Mouse (Mus musculus): ENCODE measurements around the gene Vgll4. TPM values are rescaled to one million over a fixed set of nuclear protein-coding genes. Genes with fewer than 3 reads are reported as not detected.

The Vgll4 gene
- total and polyA plus RNA-seq, 2 experiments, result 24.3 to 44.5 TPM

DNA sequence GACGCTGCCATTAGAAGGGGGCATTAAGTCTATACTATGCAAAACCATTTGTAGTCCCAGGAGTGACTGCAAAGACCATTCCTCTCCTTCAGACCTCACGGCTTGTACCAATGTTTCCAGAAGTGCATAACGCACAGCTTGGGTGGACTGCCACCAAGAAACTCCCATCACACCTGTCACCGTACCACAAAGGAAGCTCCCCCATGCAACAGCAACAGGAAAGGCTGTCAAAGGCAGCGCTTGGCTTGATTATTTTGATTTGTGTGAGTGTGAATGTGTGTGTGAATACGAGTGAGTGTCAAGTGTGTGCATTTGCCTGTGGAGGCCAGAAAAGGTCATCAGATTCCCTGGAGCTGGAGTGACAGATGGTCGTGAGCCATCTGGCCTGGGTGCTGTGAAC lies 74.6 kb downstream of the Vgll4 start:
- 94% methylated on average over 7 of the region's 7 CpGs for WGBS
- peaks cover 42% of the 10 kb centered on the region for H3K79me2 ChIP-seq (ENCODE audit: control insufficient read depth, insufficient read depth, low read length)
- H3K27ac ChIP-seq (replicated peaks; ENCODE audit: insufficient read depth, low read depth, low read length), result peak overlapping the region; percentile 34; the same call in 1 of the 2 replicates
- no peaks in the 10 kb centered on the region for H3K27me3 ChIP-seq (ENCODE audit: control insufficient read depth, insufficient read depth, low read length)
- no peaks in the 10 kb centered on the region for H3K36me3 ChIP-seq (ENCODE audit: control insufficient read depth, insufficient read depth, low read length)
- no peak for TF ChIP-seq POLR2A (IDR thresholded peaks at IDR 0.05; ENCODE audit: extremely low read depth, insufficient read depth, low read length)
- TF ChIP-seq CTCF (IDR thresholded peaks at IDR 0.05; ENCODE audit: low read depth, low read length), result no peak
- H3K4me3 ChIP-seq (ENCODE audit: insufficient read depth, low read depth, low read length), result no peak overlapping the region
- DNase-seq (ENCODE audit: extremely low read depth, low read depth, low spot score), result no peak
- peaks cover 48% of the 10 kb centered on the region for H3K4me1 ChIP-seq (ENCODE audit: control insufficient read depth, insufficient read depth, low read length)
- H3K9ac ChIP-seq (ENCODE audit: low read depth, low read length), result no peak overlapping the region

DNA sequence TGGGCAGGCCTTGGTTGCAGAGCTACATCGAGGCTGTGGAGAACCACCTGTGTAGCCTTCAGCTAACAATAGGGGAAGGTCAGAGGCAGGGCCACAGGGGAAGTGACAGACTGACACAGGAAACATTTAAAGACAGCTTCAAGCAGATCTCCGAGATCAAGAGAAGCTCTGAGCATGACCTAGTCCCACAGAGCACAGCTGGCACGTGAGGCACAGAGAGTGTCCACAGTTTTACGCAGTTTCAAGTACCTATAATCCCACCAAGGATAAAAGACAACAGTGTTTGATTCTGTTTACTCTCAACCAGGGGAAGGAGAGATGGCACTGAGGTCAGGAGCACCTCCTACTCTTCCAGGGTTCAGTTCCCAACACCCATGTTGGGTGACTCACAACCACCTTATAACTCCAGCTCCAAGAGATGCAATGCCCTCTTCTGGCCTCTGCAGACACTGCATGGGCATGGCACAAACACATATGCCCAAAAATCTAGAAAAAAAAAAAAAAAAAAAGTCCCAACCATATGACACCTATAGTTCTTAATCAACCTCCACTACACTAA lies 75.2 kb downstream of the Vgll4 start:
- no peak for TF ChIP-seq POLR2A (IDR thresholded peaks at IDR 0.05; ENCODE audit: extremely low read depth, insufficient read depth, low read length)
- peak; percentile 37; the same call in 1 of the 2 replicates for TF ChIP-seq CTCF (IDR thresholded peaks at IDR 0.05; ENCODE audit: low read depth, low read length)
- Histone ChIP-seq H3K36me3 (ENCODE audit: control insufficient read depth, insufficient read depth, low read length) (no peaks in the 10 kb centered on the region), H3K27me3 (ENCODE audit: control insufficient read depth, insufficient read depth, low read length) (no peaks in the 10 kb centered on the region), H3K27ac (replicated peaks; ENCODE audit: insufficient read depth, low read depth, low read length) (peak overlapping the region; percentile 97), H3K79me2 (ENCODE audit: control insufficient read depth, insufficient read depth, low read length) (peaks cover 37% of the 10 kb centered on the region), H3K4me3 (ENCODE audit: insufficient read depth, low read depth, low read length) (no peak overlapping the region), H3K9ac (ENCODE audit: low read depth, low read length) (peak overlapping the region; percentile 60), H3K4me1 (ENCODE audit: control insufficient read depth, insufficient read depth, low read length) (peaks cover 45% of the 10 kb centered on the region)
- peak; percentile 59 for DNase-seq (ENCODE audit: extremely low read depth, low read depth, low spot score)
- WGBS, result 36% methylated on average over 4 of the region's 4 CpGs

DNA sequence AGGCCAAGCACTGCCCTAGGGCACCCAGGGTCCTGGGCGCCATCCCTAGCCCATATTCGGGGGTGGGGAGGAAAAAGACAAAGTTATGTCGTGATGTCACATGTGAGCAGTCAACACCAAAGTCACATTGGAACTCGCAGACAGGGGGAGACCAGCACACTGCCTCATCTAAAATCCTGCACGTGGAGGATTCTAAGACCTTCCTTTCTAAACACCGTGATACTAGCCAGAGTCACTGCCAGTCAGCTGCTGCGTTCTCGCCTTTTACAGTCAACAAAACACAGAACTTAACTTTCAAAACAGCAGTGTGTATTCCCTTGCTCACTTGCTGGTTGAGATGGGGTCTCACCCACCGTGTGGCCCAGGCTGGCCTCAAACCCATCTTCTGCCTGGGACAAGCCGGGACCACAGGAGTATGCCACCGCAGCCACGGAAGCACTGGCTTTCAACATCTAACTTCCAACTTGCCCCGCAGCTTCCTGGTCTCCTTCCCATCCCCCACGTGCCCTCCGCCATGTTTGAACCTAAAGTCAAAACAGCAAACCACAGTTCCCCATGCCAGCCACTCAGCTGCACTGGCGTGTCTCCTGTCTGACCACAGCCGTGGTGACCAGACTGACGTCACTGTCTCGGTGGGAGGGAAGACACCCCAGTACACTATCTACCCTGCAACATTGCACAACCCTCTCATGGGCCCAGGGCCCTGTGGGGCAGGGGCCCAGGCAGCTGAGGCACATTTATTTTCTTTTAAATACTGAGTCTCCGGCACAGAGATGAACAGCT lies 76.2 kb downstream of the Vgll4 start:
- Histone ChIP-seq H3K4me1 (ENCODE audit: control insufficient read depth, insufficient read depth, low read length) (peaks cover 52% of the 10 kb centered on the region), H3K27ac (replicated peaks; ENCODE audit: insufficient read depth, low read depth, low read length) (peak overlapping the region; percentile 97), H3K36me3 (ENCODE audit: control insufficient read depth, insufficient read depth, low read length) (no peaks in the 10 kb centered on the region), H3K79me2 (ENCODE audit: control insufficient read depth, insufficient read depth, low read length) (peaks cover 35% of the 10 kb centered on the region; the same call in 1 of the 2 replicates), H3K4me3 (ENCODE audit: insufficient read depth, low read depth, low read length) (peak overlapping the region; percentile 49), H3K9ac (ENCODE audit: low read depth, low read length) (peak overlapping the region; percentile 73), H3K27me3 (ENCODE audit: control insufficient read depth, insufficient read depth, low read length) (no peaks in the 10 kb centered on the region)
- TF ChIP-seq CTCF (IDR thresholded peaks at IDR 0.05; ENCODE audit: low read depth, low read length) (peak; percentile 18; the same call in 1 of the 2 replicates), POLR2A (IDR thresholded peaks at IDR 0.05; ENCODE audit: extremely low read depth, insufficient read depth, low read length) (peak; percentile 54; the same call in 1 of the 2 replicates)
- peak; percentile 97 for DNase-seq (ENCODE audit: extremely low read depth, low read depth, low spot score)
- WGBS, result 18% methylated on average over 20 of the region's 20 CpGs

DNA sequence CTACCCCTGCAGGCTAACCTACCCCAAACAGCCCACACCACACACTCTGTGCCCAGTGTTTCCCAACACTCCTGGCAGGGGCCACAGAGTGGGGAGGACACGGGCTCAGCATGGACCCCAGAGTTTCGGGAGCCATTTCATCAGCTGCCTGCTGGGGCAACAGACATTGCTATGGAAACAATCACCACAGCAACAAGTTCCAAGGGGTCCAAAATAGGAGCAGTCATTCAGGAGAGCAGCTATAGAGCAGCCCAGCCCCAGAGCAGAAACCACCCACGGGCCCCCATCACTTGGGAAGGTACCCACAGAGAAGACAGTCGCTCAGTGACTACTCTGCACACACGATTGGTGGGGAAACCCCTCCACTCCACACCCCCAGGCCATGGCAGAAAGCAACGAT lies 77.4 kb downstream of the Vgll4 start:
- peaks cover 40% of the 10 kb centered on the region for H3K79me2 ChIP-seq (ENCODE audit: control insufficient read depth, insufficient read depth, low read length)
- DNase-seq (ENCODE audit: extremely low read depth, low read depth, low spot score), result no peak
- H3K4me3 ChIP-seq (ENCODE audit: insufficient read depth, low read depth, low read length), result no peak overlapping the region
- no peak for TF ChIP-seq POLR2A (IDR thresholded peaks at IDR 0.05; ENCODE audit: extremely low read depth, insufficient read depth, low read length)
- no peak for TF ChIP-seq CTCF (IDR thresholded peaks at IDR 0.05; ENCODE audit: low read depth, low read length)
- no peaks in the 10 kb centered on the region; the same call in 1 of the 2 replicates for H3K36me3 ChIP-seq (ENCODE audit: control insufficient read depth, insufficient read depth, low read length)
- 40% methylated on average over 6 of the region's 6 CpGs for WGBS
- peak overlapping the region; percentile 97 for H3K27ac ChIP-seq (replicated peaks; ENCODE audit: insufficient read depth, low read depth, low read length)
- H3K27me3 ChIP-seq (ENCODE audit: control insufficient read depth, insufficient read depth, low read length), result no peaks in the 10 kb centered on the region
- H3K9ac ChIP-seq (ENCODE audit: low read depth, low read length), result peak overlapping the region; percentile 40
- H3K4me1 ChIP-seq (ENCODE audit: control insufficient read depth, insufficient read depth, low read length), result peaks cover 59% of the 10 kb centered on the region

DNA sequence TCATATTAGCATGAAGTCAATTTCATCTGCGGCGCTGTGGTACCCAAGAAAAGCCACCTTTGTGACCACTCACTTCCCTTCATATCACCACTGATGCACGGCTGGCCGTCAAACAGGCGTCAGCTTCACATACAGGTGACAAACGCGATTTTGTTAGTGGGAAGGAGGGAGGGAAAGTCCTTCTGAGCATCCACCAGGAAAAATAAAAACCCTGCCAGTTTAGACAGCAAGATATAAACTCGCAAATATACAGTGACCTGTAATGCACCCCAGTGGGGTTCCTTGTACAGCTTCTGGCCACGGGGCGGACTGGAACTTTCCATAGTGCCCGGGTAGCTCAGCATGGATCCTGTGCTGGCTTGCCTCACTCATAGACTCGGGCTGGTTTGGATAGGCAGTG lies 78.0 kb downstream of the Vgll4 start:
- Histone ChIP-seq H3K4me1 (ENCODE audit: control insufficient read depth, insufficient read depth, low read length) (peaks cover 63% of the 10 kb centered on the region), H3K4me3 (ENCODE audit: insufficient read depth, low read depth, low read length) (no peak overlapping the region), H3K36me3 (ENCODE audit: control insufficient read depth, insufficient read depth, low read length) (no peaks in the 10 kb centered on the region; the same call in 1 of the 2 replicates), H3K27ac (replicated peaks; ENCODE audit: insufficient read depth, low read depth, low read length) (peak overlapping the region; percentile 97), H3K9ac (ENCODE audit: low read depth, low read length) (peak overlapping the region; percentile 40), H3K79me2 (ENCODE audit: control insufficient read depth, insufficient read depth, low read length) (peaks cover 43% of the 10 kb centered on the region), H3K27me3 (ENCODE audit: control insufficient read depth, insufficient read depth, low read length) (no peaks in the 10 kb centered on the region)
- 48% methylated on average over 12 of the region's 12 CpGs for WGBS
- TF ChIP-seq POLR2A (IDR thresholded peaks at IDR 0.05; ENCODE audit: extremely low read depth, insufficient read depth, low read length), result no peak
- no peak for TF ChIP-seq CTCF (IDR thresholded peaks at IDR 0.05; ENCODE audit: low read depth, low read length)
- no peak for DNase-seq (ENCODE audit: extremely low read depth, low read depth, low spot score)

Data from liver, adult 2 months (tissue).